Mouse (Mus musculus): ENCODE data around the gene Cmc1.

GRCm38 (mm10) chr9:118167606-118168005 lies 17.6 kb upstream of the Cmc1 start:
- TF ChIP-seq POLR2A (IDR thresholded peaks at IDR 0.05; ENCODE audit: low read depth, low read length) (no peak), CTCF (IDR thresholded peaks at IDR 0.05; ENCODE audit: extremely low read depth, insufficient read depth, insufficient read length, insufficient replicate concordance) (no peak)

Data from spleen, adult 2 months (tissue).